Mouse (Mus musculus): Measurements from ENCODE around the gene Ppp1r12a. TPM values are rescaled to one million over a fixed set of nuclear protein-coding genes. Genes with fewer than 3 reads are reported as not detected.
A peak's percentile ranks its signal among the peaks of the same experiment; 100 is the strongest.

Gene Ppp1r12a
- polyA plus RNA-seq, 1 experiment from 2014 or later, result 71.9 TPM

- 85% methylated on average over 4 of the region's 4 CpGs for WGBS
- no peaks in the 10 kb centered on the region for H3K36me3 ChIP-seq (ENCODE audit: control insufficient read depth, insufficient read depth, low read length)
- ATAC-seq (ENCODE audit: low read depth) (no peak), DNase-seq (ENCODE audit: low spot score) (no peak)
- peaks cover 10% of the 10 kb centered on the region; the same call in 1 of the 2 replicates for H3K4me1 ChIP-seq (ENCODE audit: control insufficient read depth, insufficient read depth, low read length)
- H3K27ac ChIP-seq (replicated peaks; ENCODE audit: low read depth, low read length), result no peak overlapping the region
- no peak overlapping the region for H3K4me2 ChIP-seq (ENCODE audit: low read depth, low read length)
- no peak overlapping the region for H3K9ac ChIP-seq (ENCODE audit: low read depth, low read length)
- H3K4me3 ChIP-seq (ENCODE audit: low read depth, low read length), result no peak overlapping the region
- H3K27me3 ChIP-seq (replicated peaks; ENCODE audit: control insufficient read depth, insufficient read depth, low read length), result no peaks in the 10 kb centered on the region
- no peaks in the 10 kb centered on the region for H3K9me3 ChIP-seq (ENCODE audit: control insufficient read depth, low read length)
Observed at GRCm38 (mm10) chr10:108182386-108182785, 20.4 kb downstream of the Ppp1r12a start.

GRCm38 (mm10) chr10:108184763-108185162 lies 22.8 kb downstream of the Ppp1r12a start:
- ATAC-seq (ENCODE audit: low read depth) (no peak), DNase-seq (ENCODE audit: low spot score) (peak; percentile 70)
- Histone ChIP-seq H3K27ac (replicated peaks; ENCODE audit: low read depth, low read length) (peak overlapping the region; percentile 15; the same call in 1 of the 2 replicates), H3K9ac (ENCODE audit: low read depth, low read length) (no peak overlapping the region), H3K4me2 (ENCODE audit: low read depth, low read length) (no peak overlapping the region), H3K4me3 (ENCODE audit: low read depth, low read length) (no peak overlapping the region), H3K4me1 (ENCODE audit: control insufficient read depth, insufficient read depth, low read length) (peaks cover 10% of the 10 kb centered on the region; the same call in 1 of the 2 replicates), H3K9me3 (ENCODE audit: control insufficient read depth, low read length) (no peaks in the 10 kb centered on the region), H3K27me3 (replicated peaks; ENCODE audit: control insufficient read depth, insufficient read depth, low read length) (no peaks in the 10 kb centered on the region), H3K36me3 (ENCODE audit: control insufficient read depth, insufficient read depth, low read length) (no peaks in the 10 kb centered on the region)
- 53% methylated on average over 8 of the region's 8 CpGs for WGBS

GRCm38 (mm10) chr10:108185265-108185664 lies 23.3 kb downstream of the Ppp1r12a start:
- H3K9ac ChIP-seq (ENCODE audit: low read depth, low read length), result no peak overlapping the region
- H3K4me3 ChIP-seq (ENCODE audit: low read depth, low read length), result no peak overlapping the region
- no peak for ATAC-seq (ENCODE audit: low read depth)
- H3K27ac ChIP-seq (replicated peaks; ENCODE audit: low read depth, low read length), result peak overlapping the region; percentile 15; the same call in 1 of the 2 replicates
- no peaks in the 10 kb centered on the region for H3K36me3 ChIP-seq (ENCODE audit: control insufficient read depth, insufficient read depth, low read length)
- 90% methylated on average over 3 of the region's 3 CpGs for WGBS
- H3K4me1 ChIP-seq (ENCODE audit: control insufficient read depth, insufficient read depth, low read length), result peaks cover 10% of the 10 kb centered on the region; the same call in 1 of the 2 replicates
- H3K9me3 ChIP-seq (ENCODE audit: control insufficient read depth, low read length), result no peaks in the 10 kb centered on the region
- DNase-seq (ENCODE audit: low spot score), result no peak
- H3K4me2 ChIP-seq (ENCODE audit: low read depth, low read length), result no peak overlapping the region
- no peaks in the 10 kb centered on the region for H3K27me3 ChIP-seq (replicated peaks; ENCODE audit: control insufficient read depth, insufficient read depth, low read length)

- Histone ChIP-seq H3K4me3 (ENCODE audit: low read depth, low read length) (no peak overlapping the region), H3K9ac (ENCODE audit: low read depth, low read length) (no peak overlapping the region), H3K36me3 (ENCODE audit: control insufficient read depth, insufficient read depth, low read length) (no peaks in the 10 kb centered on the region), H3K27me3 (replicated peaks; ENCODE audit: control insufficient read depth, insufficient read depth, low read length) (no peaks in the 10 kb centered on the region), H3K9me3 (ENCODE audit: control insufficient read depth, low read length) (no peaks in the 10 kb centered on the region), H3K27ac (replicated peaks; ENCODE audit: low read depth, low read length) (no peak overlapping the region), H3K4me2 (ENCODE audit: low read depth, low read length) (no peak overlapping the region), H3K4me1 (ENCODE audit: control insufficient read depth, insufficient read depth, low read length) (peaks cover 14% of the 10 kb centered on the region; the same call in 1 of the 2 replicates)
- WGBS, result 86% methylated on average over 2 of the region's 2 CpGs
- no peak for ATAC-seq (ENCODE audit: low read depth)
- DNase-seq (ENCODE audit: low spot score), result no peak
Observed at GRCm38 (mm10) chr10:108189303-108189702, 27.3 kb downstream of the Ppp1r12a start.

GRCm38 (mm10) chr10:108189986-108190385 lies 28.0 kb downstream of the Ppp1r12a start:
- Histone ChIP-seq H3K9me3 (ENCODE audit: control insufficient read depth, low read length) (no peaks in the 10 kb centered on the region), H3K27ac (replicated peaks; ENCODE audit: low read depth, low read length) (no peak overlapping the region), H3K36me3 (ENCODE audit: control insufficient read depth, insufficient read depth, low read length) (no peaks in the 10 kb centered on the region), H3K4me2 (ENCODE audit: low read depth, low read length) (no peak overlapping the region), H3K27me3 (replicated peaks; ENCODE audit: control insufficient read depth, insufficient read depth, low read length) (no peaks in the 10 kb centered on the region), H3K9ac (ENCODE audit: low read depth, low read length) (no peak overlapping the region), H3K4me1 (ENCODE audit: control insufficient read depth, insufficient read depth, low read length) (peaks cover 8% of the 10 kb centered on the region; the same call in 1 of the 2 replicates), H3K4me3 (ENCODE audit: low read depth, low read length) (no peak overlapping the region)
- ATAC-seq (ENCODE audit: low read depth) (no peak), DNase-seq (ENCODE audit: low spot score) (no peak)
- 89% methylated on average over 3 of the region's 3 CpGs for WGBS

- DNase-seq (ENCODE audit: low spot score) (no peak), ATAC-seq (ENCODE audit: low read depth) (no peak)
- no peaks in the 10 kb centered on the region for H3K27me3 ChIP-seq (replicated peaks; ENCODE audit: control insufficient read depth, insufficient read depth, low read length)
- H3K9ac ChIP-seq (ENCODE audit: low read depth, low read length), result no peak overlapping the region
- no peak overlapping the region for H3K27ac ChIP-seq (replicated peaks; ENCODE audit: low read depth, low read length)
- no peak overlapping the region for H3K4me3 ChIP-seq (ENCODE audit: low read depth, low read length)
- no peaks in the 10 kb centered on the region for H3K36me3 ChIP-seq (ENCODE audit: control insufficient read depth, insufficient read depth, low read length)
- 0 out of 2 replicates have a peak, but pooled peaks cover 5% of the 10 kb centered on the region for H3K4me1 ChIP-seq (ENCODE audit: control insufficient read depth, insufficient read depth, low read length)
- H3K4me2 ChIP-seq (ENCODE audit: low read depth, low read length), result no peak overlapping the region
- no peaks in the 10 kb centered on the region for H3K9me3 ChIP-seq (ENCODE audit: control insufficient read depth, low read length)
Observed at GRCm38 (mm10) chr10:108190626-108191025, 28.6 kb downstream of the Ppp1r12a start.

GRCm38 (mm10) chr10:108191381-108191787 lies 29.4 kb downstream of the Ppp1r12a start:
- no peaks in the 10 kb centered on the region for H3K27me3 ChIP-seq (replicated peaks; ENCODE audit: control insufficient read depth, insufficient read depth, low read length)
- H3K9me3 ChIP-seq (ENCODE audit: control insufficient read depth, low read length), result no peaks in the 10 kb centered on the region
- 69% methylated on average over 8 of the region's 8 CpGs for WGBS
- no peak overlapping the region for H3K9ac ChIP-seq (ENCODE audit: low read depth, low read length)
- no peak overlapping the region for H3K27ac ChIP-seq (replicated peaks; ENCODE audit: low read depth, low read length)
- no peak overlapping the region for H3K4me3 ChIP-seq (ENCODE audit: low read depth, low read length)
- no peak overlapping the region for H3K4me2 ChIP-seq (ENCODE audit: low read depth, low read length)
- H3K4me1 ChIP-seq (ENCODE audit: control insufficient read depth, insufficient read depth, low read length), result 0 out of 2 replicates have a peak, but pooled peaks cover 5% of the 10 kb centered on the region
- ATAC-seq (ENCODE audit: low read depth) (no peak), DNase-seq (ENCODE audit: low spot score) (no peak)
- H3K36me3 ChIP-seq (ENCODE audit: control insufficient read depth, insufficient read depth, low read length), result no peaks in the 10 kb centered on the region

- H3K4me2 ChIP-seq (ENCODE audit: low read depth, low read length), result no peak overlapping the region
- 58% methylated on average over 2 of the region's 2 CpGs for WGBS
- no peaks in the 10 kb centered on the region for H3K27me3 ChIP-seq (replicated peaks; ENCODE audit: control insufficient read depth, insufficient read depth, low read length)
- no peak for ATAC-seq (ENCODE audit: low read depth)
- no peaks in the 10 kb centered on the region for H3K9me3 ChIP-seq (ENCODE audit: control insufficient read depth, low read length)
- no peak overlapping the region for H3K4me3 ChIP-seq (ENCODE audit: low read depth, low read length)
- no peak overlapping the region for H3K9ac ChIP-seq (ENCODE audit: low read depth, low read length)
- no peaks in the 10 kb centered on the region for H3K36me3 ChIP-seq (ENCODE audit: control insufficient read depth, insufficient read depth, low read length)
- H3K4me1 ChIP-seq (ENCODE audit: control insufficient read depth, insufficient read depth, low read length), result 0 out of 2 replicates have a peak, but pooled peaks cover 5% of the 10 kb centered on the region
- no peak for DNase-seq (ENCODE audit: low spot score)
- no peak overlapping the region for H3K27ac ChIP-seq (replicated peaks; ENCODE audit: low read depth, low read length)
Observed at GRCm38 (mm10) chr10:108192306-108192705, 30.3 kb downstream of the Ppp1r12a start.

GRCm38 (mm10) chr10:108196124-108196523 lies 34.1 kb downstream of the Ppp1r12a start:
- Histone ChIP-seq H3K4me3 (ENCODE audit: low read depth, low read length) (no peak overlapping the region), H3K27me3 (replicated peaks; ENCODE audit: control insufficient read depth, insufficient read depth, low read length) (no peaks in the 10 kb centered on the region), H3K4me2 (ENCODE audit: low read depth, low read length) (no peak overlapping the region), H3K27ac (replicated peaks; ENCODE audit: low read depth, low read length) (no peak overlapping the region), H3K9me3 (ENCODE audit: control insufficient read depth, low read length) (no peaks in the 10 kb centered on the region), H3K4me1 (ENCODE audit: control insufficient read depth, insufficient read depth, low read length) (0 out of 2 replicates have a peak, but pooled peaks cover 5% of the 10 kb centered on the region), H3K36me3 (ENCODE audit: control insufficient read depth, insufficient read depth, low read length) (peaks cover 9% of the 10 kb centered on the region), H3K9ac (ENCODE audit: low read depth, low read length) (no peak overlapping the region)
- ATAC-seq (ENCODE audit: low read depth), result no peak
- WGBS, result 92% methylated on average over 2 of the region's 2 CpGs
- no peak for DNase-seq (ENCODE audit: low spot score)
